Mouse (Mus musculus) lung, adult 2 months (tissue): ENCODE data around the gene Eif2s2.

Experiments
- CTCF ChIP-seq: fragments of 200-500 bp; IDR thresholded peaks from 2 replicates; pipeline ENCODE4 v1.5.1; 2011; ENCODE audit warnings: mild to moderate bottlenecking, low read length, control low read depth; ENCODE audit not compliant: insufficient read depth
- POLR2A ChIP-seq: fragments of 200-500 bp; IDR thresholded peaks from 2 replicates; pipeline ENCODE4 v1.6.1; 2011; ENCODE audit warnings: low read depth, mild to moderate bottlenecking, control low read depth, low read length, borderline replicate concordance; ENCODE audit errors: extremely low read depth

- TF ChIP-seq POLR2A (no peak), CTCF (no peak)
Observed at GRCm38 (mm10) chr2:154920896-154921295, 28.2 kb upstream of the Eif2s2 start.
